Mouse (Mus musculus) megakaryocyte, embryonic 14.5 days (primary cell): ENCODE data around the gene Klhl12. TPM values are rescaled to one million over a fixed set of nuclear protein-coding genes. Genes with fewer than 3 reads are reported as not detected.
A peak's percentile ranks its signal among the peaks of the same experiment; 100 is the strongest.
"Not testable (repeated sequence)": the region's sequence is repeated elsewhere in the genome, so short reads cannot be mapped to it uniquely, and the experiment has no call there.

Source experiments
- H3K27me3 ChIP-seq: replicated peaks from 2 replicates; pipeline ENCODE3; 2012; ENCODE audit warnings: inconsistent platforms
- H3K36me3 ChIP-seq: replicated peaks from 2 replicates; pipeline ENCODE3; 2012; ENCODE audit warnings: low read length, inconsistent platforms, mixed read lengths
- H3K4me1 ChIP-seq: 2 replicates; pipeline ENCODE4 v1.6.1; 2012; ENCODE audit warnings: inconsistent platforms
- H3K4me3 ChIP-seq: replicated peaks from 2 replicates; pipeline ENCODE3; 2012; ENCODE audit warnings: moderate library complexity, mild to moderate bottlenecking, inconsistent platforms
- H3K9me3 ChIP-seq: 2 replicates; pipeline ENCODE4 v1.6.1; 2012; ENCODE audit warnings: inconsistent platforms
- FLI1 ChIP-seq: IDR thresholded peaks from 2 replicates; pipeline ENCODE4 v1.6.1; 2012; ENCODE audit warnings: low read length, inconsistent platforms, mixed read lengths
- GATA1 ChIP-seq: IDR thresholded peaks from 3 replicates; pipeline ENCODE4 v1.6.1; 2012; ENCODE audit warnings: mixed read lengths, low read length, inconsistent platforms, borderline replicate concordance
- polyA plus RNA-seq: library from polyadenylated mRNA; stranded (reverse); fragments of >175 nt; gene quantifications from 2 replicates; pipeline ENCODE4 v1.2.3, GENCODE M21; 2012; ENCODE audit warnings: low replicate concordance; ENCODE audit not compliant: insufficient read depth

The Klhl12 gene
- polyA plus RNA-seq, 1 experiment = 0.20 TPM

DNA sequence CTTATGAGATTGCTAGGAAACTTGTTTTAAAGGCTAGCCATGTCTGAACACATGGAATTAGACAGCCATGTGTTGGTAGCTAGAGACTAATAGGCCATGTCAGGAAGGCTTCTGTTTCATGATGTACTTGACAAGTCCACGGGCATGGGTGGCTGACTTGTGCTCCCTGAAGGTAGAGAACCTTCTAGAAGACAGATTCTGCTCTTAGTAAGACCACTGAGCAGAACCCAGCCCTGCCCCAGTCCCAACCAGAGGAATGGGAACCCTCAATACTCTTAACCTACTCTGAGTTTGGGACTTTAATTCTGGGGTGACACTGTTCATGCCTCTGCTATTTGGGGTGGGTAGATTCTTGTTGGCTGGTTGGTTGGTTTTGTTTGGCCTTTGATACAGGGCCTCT, 69.7 kb downstream of the Klhl12 start:
- peaks cover 51% of the 10 kb centered on the region for H3K4me1 ChIP-seq
- H3K9me3 ChIP-seq = no peaks in the 10 kb centered on the region
- no peak for TF ChIP-seq GATA1
- TF ChIP-seq FLI1 = no peak
- no peaks in the 10 kb centered on the region for H3K27me3 ChIP-seq
- no peak overlapping the region for H3K4me3 ChIP-seq
- H3K36me3 ChIP-seq = no peaks in the 10 kb centered on the region

DNA sequence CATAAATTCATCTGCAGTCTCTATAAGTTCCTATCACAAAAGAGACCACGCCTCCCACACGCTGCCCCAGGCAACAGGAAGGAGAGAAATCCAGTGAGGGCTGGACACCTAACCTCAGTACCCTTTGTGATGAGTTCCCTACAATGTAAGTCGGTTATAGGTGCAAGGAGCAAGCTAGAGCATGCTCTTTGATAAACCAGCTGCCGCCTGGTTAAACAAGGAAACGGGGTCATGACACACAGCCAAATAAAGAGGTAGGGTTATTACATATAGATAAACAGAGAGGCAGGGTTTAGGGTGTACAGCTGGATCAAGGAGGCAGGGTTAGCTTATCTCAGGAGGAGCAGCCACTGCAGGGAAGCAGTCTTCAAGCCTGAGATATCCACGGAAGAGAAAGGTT, 71.4 kb downstream of the Klhl12 start:
- no peak overlapping the region for H3K4me3 ChIP-seq

DNA sequence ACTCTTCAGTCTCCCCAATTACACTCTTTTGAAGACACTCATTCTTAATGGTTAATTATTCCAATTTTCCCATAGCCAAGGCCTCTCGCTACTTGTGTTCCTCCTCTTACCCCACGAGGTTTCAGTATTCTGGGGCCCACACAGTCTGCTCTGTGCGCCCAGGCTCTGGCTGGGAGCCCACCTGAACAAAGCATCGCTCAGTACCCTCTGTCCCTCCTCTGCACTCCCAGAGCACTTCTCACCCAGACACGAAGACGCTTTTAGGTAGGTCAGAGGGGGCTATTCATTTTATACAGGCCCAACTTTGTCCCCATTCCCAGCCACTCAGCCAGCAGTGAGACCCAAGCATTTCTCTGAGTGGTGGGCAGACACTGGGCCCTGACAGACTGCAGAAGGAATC, 75.3 kb downstream of the Klhl12 start:
- Histone ChIP-seq H3K9me3 (no peaks in the 10 kb centered on the region), H3K4me3 (peak overlapping the region; percentile 14), H3K27me3 (no peaks in the 10 kb centered on the region), H3K4me1 (peaks cover 35% of the 10 kb centered on the region), H3K36me3 (no peaks in the 10 kb centered on the region)
- TF ChIP-seq GATA1 = no peak
- TF ChIP-seq FLI1 = no peak

More for the DNA sequence above, 71.4 kb downstream of the Klhl12 start:
- peaks cover 49% of the 10 kb centered on the region for H3K4me1 ChIP-seq
- no peaks in the 10 kb centered on the region for H3K27me3 ChIP-seq
- H3K9me3 ChIP-seq = no peaks in the 10 kb centered on the region
- TF ChIP-seq FLI1 = no peak
- TF ChIP-seq GATA1 = no peak
- H3K36me3 ChIP-seq = no peaks in the 10 kb centered on the region

DNA sequence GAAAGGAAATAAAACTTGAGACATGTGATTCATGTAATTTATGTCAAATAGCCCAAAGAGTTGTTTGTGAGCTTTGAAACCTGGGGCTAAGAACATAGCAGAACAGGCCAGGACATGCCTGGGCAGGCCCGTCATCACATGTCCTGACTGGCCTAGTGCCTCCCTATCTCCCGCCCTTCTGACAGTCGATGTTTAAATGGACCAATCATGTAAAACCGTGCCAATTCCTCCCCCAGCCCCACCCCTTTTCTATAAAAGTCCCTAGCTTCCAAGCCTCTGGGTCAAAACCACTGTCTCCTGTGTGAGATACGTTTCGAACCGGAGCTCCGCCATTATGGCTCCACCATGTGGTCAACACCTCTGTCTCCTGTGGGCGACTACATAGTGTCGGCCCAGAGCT, 78.4 kb downstream of the Klhl12 start:
- H3K27me3 ChIP-seq, H3K36me3 ChIP-seq, H3K9me3 ChIP-seq, H3K4me3 ChIP-seq: not testable (repeated sequence)
- peaks cover 28% of the 10 kb centered on the region for H3K4me1 ChIP-seq

DNA sequence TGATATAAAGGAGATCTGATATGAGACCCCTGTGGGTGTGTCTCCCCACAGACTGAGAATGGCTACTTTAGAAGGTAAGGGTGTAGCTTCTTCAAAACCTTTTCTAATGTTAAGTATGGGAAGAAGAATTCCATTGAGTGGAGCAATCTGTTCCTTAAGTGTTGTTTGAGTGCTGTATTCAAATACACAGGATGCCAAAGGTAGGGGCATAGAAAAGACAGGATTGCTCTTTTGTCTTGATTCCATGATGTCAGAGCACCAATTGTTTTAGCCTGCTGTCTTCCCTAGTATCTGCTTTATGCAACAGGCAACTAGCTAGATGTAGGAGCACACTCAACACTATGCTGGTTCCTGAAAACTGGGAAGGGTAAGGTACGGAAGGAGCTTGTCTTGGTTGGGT, 79.7 kb downstream of the Klhl12 start:
- TF ChIP-seq FLI1 (no peak), GATA1 (no peak)
- no peaks in the 10 kb centered on the region for H3K9me3 ChIP-seq
- H3K4me1 ChIP-seq = peaks cover 20% of the 10 kb centered on the region
- H3K27me3 ChIP-seq = no peaks in the 10 kb centered on the region
- H3K4me3 ChIP-seq = no peak overlapping the region
- no peaks in the 10 kb centered on the region for H3K36me3 ChIP-seq

DNA sequence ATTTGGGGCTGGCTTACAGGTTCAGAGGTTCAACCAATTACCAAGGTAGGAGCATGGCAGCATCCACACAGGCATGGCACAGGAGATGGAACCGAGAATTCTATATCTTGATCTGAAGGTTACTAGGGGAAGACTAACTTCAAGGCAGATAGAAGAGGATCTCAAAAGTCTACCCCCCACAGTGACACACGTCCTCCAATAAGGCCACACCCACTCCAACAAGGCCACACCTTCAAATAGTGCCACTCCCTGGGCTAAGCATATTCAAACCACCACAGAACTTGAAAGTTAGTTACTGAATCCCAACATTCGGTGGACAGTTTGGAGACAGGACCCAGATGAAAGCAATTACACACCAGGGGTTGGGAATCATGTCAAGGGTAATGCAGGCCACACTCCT, 80.2 kb downstream of the Klhl12 start:
- no peaks in the 10 kb centered on the region for H3K36me3 ChIP-seq
- peaks cover 16% of the 10 kb centered on the region for H3K4me1 ChIP-seq
- no peak overlapping the region for H3K4me3 ChIP-seq
- peaks cover 1% of the 10 kb centered on the region for H3K27me3 ChIP-seq
- TF ChIP-seq FLI1 (no peak), GATA1 (no peak)
- no peaks in the 10 kb centered on the region for H3K9me3 ChIP-seq

DNA sequence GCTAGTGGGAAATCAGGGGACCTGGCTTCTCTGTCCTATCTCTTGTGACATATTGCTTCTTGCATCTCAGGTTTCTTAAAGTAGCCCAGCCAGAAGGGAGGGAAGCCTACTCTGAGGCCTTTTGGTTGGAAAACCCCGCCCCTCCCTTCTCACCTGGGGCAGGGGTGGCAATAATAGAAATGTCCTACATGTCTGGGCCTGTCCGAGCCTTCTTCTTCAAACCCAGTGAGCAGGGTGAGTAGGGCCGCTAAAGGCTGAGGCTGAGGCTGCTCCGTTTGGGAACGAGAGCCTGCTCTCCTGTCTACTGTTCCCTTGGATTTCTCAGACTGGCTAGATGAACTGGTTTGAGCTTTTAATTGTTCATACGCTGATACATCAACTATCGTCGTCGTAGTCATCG, 85.3 kb downstream of the Klhl12 start:
- H3K36me3 ChIP-seq = peaks cover 3% of the 10 kb centered on the region
- TF ChIP-seq FLI1 (no peak), GATA1 (no peak)
- H3K27me3 ChIP-seq = peaks cover 10% of the 10 kb centered on the region
- H3K4me1 ChIP-seq = peaks cover 15% of the 10 kb centered on the region
- no peak overlapping the region for H3K4me3 ChIP-seq
- H3K9me3 ChIP-seq = peaks cover 11% of the 10 kb centered on the region

Other genes with a start within 250 kb of the Klhl12 start
- gene Adora1, start 220.1 kb upstream of the Klhl12 start, polyA plus RNA-seq = 0.50 TPM in 1 of 2 replicates, not detected in the other
- not detected in 2 replicates for gene Myog, start 165.5 kb upstream of the Klhl12 start, polyA plus RNA-seq
- gene Ppfia4, start 122.6 kb upstream of the Klhl12 start, polyA plus RNA-seq = 1.9 and 2.1 TPM in 2 replicates
- 6.4 and 13.0 TPM in 2 replicates for gene Tmem183a, start 93.6 kb upstream of the Klhl12 start, polyA plus RNA-seq
- gene 4933406M09Rik, start 69.6 kb upstream of the Klhl12 start, polyA plus RNA-seq = 0.16 TPM in 1 of 2 replicates, not detected in the other
- 10.9 TPM in 1 of 2 replicates, not detected in the other for gene Cyb5r1, start 50.0 kb upstream of the Klhl12 start, polyA plus RNA-seq
- gene Adipor1, start 40.2 kb upstream of the Klhl12 start, polyA plus RNA-seq = 65.2 and 119 TPM in 2 replicates
- 4.8 and 5.0 TPM in 2 replicates for gene Rabif, start 39.1 kb downstream of the Klhl12 start, polyA plus RNA-seq
- gene Mgat4e, start 94.2 kb downstream of the Klhl12 start, polyA plus RNA-seq = not detected in 2 replicates
- 0.63 and 1.8 TPM in 2 replicates for gene Kdm5b, start 104.6 kb downstream of the Klhl12 start, polyA plus RNA-seq
- 0.01 TPM in 1 of 2 replicates, not detected in the other for gene Syt2, start 191.1 kb downstream of the Klhl12 start, polyA plus RNA-seq